Mouse (Mus musculus) intestine, postnatal 0 days (tissue): ENCODE data around the gene Pygb. TPM values are rescaled to one million over a fixed set of nuclear protein-coding genes. Genes with fewer than 3 reads are reported as not detected.

ENCODE experiments used
- ATAC-seq: fragments of 200-750 bp; cut with Nextera tagmentation; 2 replicates; pipeline ENCODE4 v1.8.0; 2017; ENCODE audit warnings: mild to moderate bottlenecking, moderate TSS enrichment, moderate library complexity
- H3K27ac ChIP-seq: fragments of 300-500 bp; sonication (generic); 2 replicates; pipeline ENCODE4 v1.5.1; 2014; ENCODE audit warnings: mild to moderate bottlenecking, low read depth, low read length, moderate library complexity
- H3K27me3 ChIP-seq: fragments of 300-500 bp; sonication (generic); replicated peaks from 2 replicates; pipeline ENCODE4 v1.6.1; 2014; ENCODE audit warnings: low read length, mixed read lengths; ENCODE audit not compliant: control insufficient read depth, insufficient read depth
- H3K36me3 ChIP-seq: fragments of 300-500 bp; sonication (generic); 2 replicates; pipeline ENCODE4 v1.6.1; 2014; ENCODE audit warnings: mild to moderate bottlenecking, moderate library complexity; ENCODE audit not compliant: control insufficient read depth, insufficient read depth
- H3K4me1 ChIP-seq: fragments of 300-500 bp; sonication (generic); replicated peaks from 2 replicates; pipeline ENCODE4 v1.6.1; 2014; ENCODE audit warnings: antibody characterized with exemption, low read length, mixed read lengths; ENCODE audit not compliant: control insufficient read depth, insufficient read depth
- H3K4me2 ChIP-seq: fragments of 300-500 bp; sonication (generic); replicated peaks from 2 replicates; pipeline ENCODE4 v1.6.1; 2014; ENCODE audit warnings: low read depth, mild to moderate bottlenecking, moderate library complexity
- H3K4me3 ChIP-seq: fragments of 300-500 bp; sonication (generic); 2 replicates; pipeline ENCODE4 v1.5.1; 2014; ENCODE audit warnings: low read depth, low read length
- H3K9ac ChIP-seq: fragments of 300-500 bp; sonication (generic); 2 replicates; pipeline ENCODE4 v1.6.1; 2014; ENCODE audit warnings: mild to moderate bottlenecking, low read depth, low read length
- H3K9me3 ChIP-seq: fragments of 300-500 bp; sonication (generic); 2 replicates; pipeline ENCODE4 v1.6.1; 2016; ENCODE audit warnings: mixed run types; ENCODE audit not compliant: control insufficient read depth
- CTCF ChIP-seq: sonication (generic); IDR thresholded peaks from 2 replicates; pipeline ENCODE4 v1.5.1; 2016; ENCODE audit warnings: low read depth, mild to moderate bottlenecking, control low read depth, antibody characterized with exemption, moderate library complexity
- WGBS: fragments of 180-500 bp; shearing (Covaris S2); extraction: QIAGEN DNeasy Blood & Tissue Kit; methylation state at CpG from one replicate; pipeline ENCODE4 v1.1.7; 2014; 5-methylcytosine and 5-hydroxymethylcytosine counted together
- polyA plus RNA-seq: library from polyadenylated mRNA; unstranded; fragments of >200 nt; fragmentation: Nextera tagmentation; extraction: Ambion mirVana; gene quantifications from 2 replicates; pipeline ENCODE4 v1.2.1, GENCODE M21; 2015

Gene Pygb
- polyA plus RNA-seq, 1 experiment from 2014 or later: 42.3 TPM

- ATAC-seq: no peak
- no peak overlapping the region for H3K4me3 ChIP-seq
- H3K27ac ChIP-seq: no peak overlapping the region
- H3K9ac ChIP-seq: no peak overlapping the region
- peaks cover 63% of the 10 kb centered on the region for H3K36me3 ChIP-seq
- no peaks in the 10 kb centered on the region for H3K9me3 ChIP-seq
- H3K4me2 ChIP-seq: no peak overlapping the region
- TF ChIP-seq CTCF: no peak
- 87% methylated on average over 6 of the region's 6 CpGs for WGBS
- no peaks in the 10 kb centered on the region for H3K4me1 ChIP-seq
- no peaks in the 10 kb centered on the region for H3K27me3 ChIP-seq
These were observed 21.8 kb downstream of the Pygb start for GRCm38 (mm10) chr2:150808381-150808780.

GRCm38 (mm10) chr2:150808812-150809211, 22.3 kb downstream of the Pygb start:
- WGBS: 95% methylated on average over 6 of the region's 6 CpGs
- no peak for TF ChIP-seq CTCF
- Histone ChIP-seq H3K4me3 (no peak overlapping the region), H3K9ac (no peak overlapping the region), H3K27ac (no peak overlapping the region), H3K36me3 (peaks cover 68% of the 10 kb centered on the region), H3K27me3 (no peaks in the 10 kb centered on the region), H3K9me3 (no peaks in the 10 kb centered on the region), H3K4me2 (no peak overlapping the region), H3K4me1 (no peaks in the 10 kb centered on the region)
- ATAC-seq: no peak

GRCm38 (mm10) chr2:150810603-150811002, 24.1 kb downstream of the Pygb start:
- Histone ChIP-seq H3K9ac (no peak overlapping the region), H3K27ac (0 out of 2 replicates have a peak overlapping the region, but pooled peaks have one; percentile 7), H3K36me3 (peaks cover 77% of the 10 kb centered on the region), H3K9me3 (no peaks in the 10 kb centered on the region), H3K4me1 (no peaks in the 10 kb centered on the region), H3K4me2 (no peak overlapping the region), H3K4me3 (no peak overlapping the region), H3K27me3 (no peaks in the 10 kb centered on the region)
- 70% methylated on average over 5 of the region's 5 CpGs for WGBS
- no peak for TF ChIP-seq CTCF
- no peak for ATAC-seq

- peaks cover 74% of the 10 kb centered on the region for H3K36me3 ChIP-seq
These were observed 26.3 kb downstream of the Pygb start for GRCm38 (mm10) chr2:150812816-150813215.

GRCm38 (mm10) chr2:150816676-150817402, 30.3 kb downstream of the Pygb start:
- no peak overlapping the region for H3K27ac ChIP-seq
- WGBS: 93% methylated on average over 18 of the region's 18 CpGs

More at GRCm38 (mm10) chr2:150812816-150813215, 26.3 kb downstream of the Pygb start:
- TF ChIP-seq CTCF: no peak
- WGBS: 93% methylated on average over 6 of the region's 6 CpGs
- Histone ChIP-seq H3K9ac (no peak overlapping the region), H3K27me3 (no peaks in the 10 kb centered on the region), H3K27ac (no peak overlapping the region), H3K9me3 (no peaks in the 10 kb centered on the region), H3K4me1 (no peaks in the 10 kb centered on the region), H3K4me3 (no peak overlapping the region), H3K4me2 (no peak overlapping the region)
- no peak for ATAC-seq

GRCm38 (mm10) chr2:150818742-150819141, 32.2 kb downstream of the Pygb start:
- peaks cover 82% of the 10 kb centered on the region for H3K36me3 ChIP-seq
- no peak for ATAC-seq
- H3K9ac ChIP-seq: no peak overlapping the region
- H3K9me3 ChIP-seq: no peaks in the 10 kb centered on the region
- TF ChIP-seq CTCF: no peak
- no peak overlapping the region for H3K4me3 ChIP-seq
- 88% methylated on average over 8 of the region's 8 CpGs for WGBS
- no peak overlapping the region for H3K4me2 ChIP-seq
- no peaks in the 10 kb centered on the region for H3K4me1 ChIP-seq
- H3K27me3 ChIP-seq: no peaks in the 10 kb centered on the region
- H3K27ac ChIP-seq: no peak overlapping the region

More at GRCm38 (mm10) chr2:150816676-150817402, 30.3 kb downstream of the Pygb start:
- no peak overlapping the region for H3K4me2 ChIP-seq
- H3K9me3 ChIP-seq: no peaks in the 10 kb centered on the region
- no peak overlapping the region for H3K9ac ChIP-seq
- TF ChIP-seq CTCF: no peak
- peaks cover 82% of the 10 kb centered on the region for H3K36me3 ChIP-seq
- H3K4me1 ChIP-seq: no peaks in the 10 kb centered on the region
- H3K27me3 ChIP-seq: no peaks in the 10 kb centered on the region
- no peak overlapping the region for H3K4me3 ChIP-seq
- no peak for ATAC-seq
